8 mouse cellular contexts compared by ENCODE assay signal in genomic region chr19:45544152-45544924, GRCm38 (mm10). TPM values are rescaled to one million over a fixed set of nuclear protein-coding genes. Genes with fewer than 3 reads are reported as not detected.
DNase-seq lines count a peak whose midpoint lies in the region; ATAC-seq lines count a peak whose summit lies in the region.

No protein-coding gene starts in this region.

- no peaks in the 10 kb centered on the region for H3K9me3 ChIP-seq in kidney, embryonic 14.5 days (ENCODE audit: control insufficient read depth, low read length)

- no peak for DNase-seq in kidney, adult 11 months
- peak; percentile 45 for DNase-seq in ZHBTc4 (ENCODE audit: low read depth, low spot score)
- peak; percentile 27 for DNase-seq in liver
- peak; percentile 50 for DNase-seq in naive thymus-derived CD4-positive, alpha-beta T cell, adult 2 months (ENCODE audit: low read depth)
- DNase-seq in frontal cortex, postnatal 25 days (ENCODE audit: low spot score in 2 of 2): no peak
- DNase-seq in urinary bladder, postnatal 4 days (ENCODE audit: low spot score in 2 of 2): no peak

- H3K36me3 ChIP-seq in kidney, embryonic 14.5 days (ENCODE audit: control insufficient read depth, insufficient read depth, low read length): no peaks in the 10 kb centered on the region

- peak; percentile 25; the same call in 1 of the 2 replicates for ATAC-seq in kidney, embryonic 14.5 days (ENCODE audit: low FRiP score, low TSS enrichment)
- ATAC-seq in granulocyte monocyte progenitor cell, adult 5-6 weeks (replicated peaks; ENCODE audit: poor library complexity, severe bottlenecking): peak; percentile 71

- WGBS in kidney, embryonic 14.5 days: under 1% methylated on average over 22 of the region's 26 CpGs

- H3K4me3 ChIP-seq in kidney, embryonic 14.5 days (ENCODE audit: low read length): peak overlapping the region; percentile 33

- no peak overlapping the region for H3K9ac ChIP-seq in kidney, embryonic 14.5 days (ENCODE audit: low read depth, low read length)

- H3K4me1 ChIP-seq in kidney, embryonic 14.5 days (ENCODE audit: control insufficient read depth, insufficient read depth, low read length): peaks cover 15% of the 10 kb centered on the region; the same call in 1 of the 2 replicates

- H3K27me3 ChIP-seq in kidney, embryonic 14.5 days (ENCODE audit: control insufficient read depth, insufficient read depth, low read length): peaks cover 44% of the 10 kb centered on the region

- H3K27ac ChIP-seq in kidney, embryonic 14.5 days (ENCODE audit: low read depth, low read length): no peak overlapping the region

- peak overlapping the region; percentile 69 for H3K4me2 ChIP-seq in kidney, embryonic 14.5 days (replicated peaks; ENCODE audit: low read depth, low read length)

RNA-seq across cellular contexts. Expression of gene Poll, which starts 16.0 kb away (rescaled TPM):
- 13.9 and 20.6 TPM in 2 replicates for polyA plus RNA-seq in kidney, embryonic 14.5 days (2014; fragmentation: Nextera tagmentation; extraction: Ambion mirVana)
- 13.0 and 15.1 TPM in 2 replicates for total RNA-seq in granulocyte monocyte progenitor cell, adult 5-6 weeks (2014; fragmentation: Nextera tagmentation)
- 6.6 and 14.4 TPM in 2 replicates for total RNA-seq in granulocyte monocyte progenitor cell, adult 5-6 weeks (2017)

RNA-seq across cellular contexts. Expression of gene Gm17018, which starts 16.1 kb away (rescaled TPM):
- polyA plus RNA-seq in kidney, embryonic 14.5 days (2014; fragmentation: Nextera tagmentation; extraction: Ambion mirVana): 51.4 and 61.6 TPM in 2 replicates
- 27.1 and 50.2 TPM in 2 replicates for total RNA-seq in granulocyte monocyte progenitor cell, adult 5-6 weeks (2014; fragmentation: Nextera tagmentation)
- 31.8 and 42.4 TPM in 2 replicates for total RNA-seq in granulocyte monocyte progenitor cell, adult 5-6 weeks (2017)

Comparison
In these comparisons a context has a peak if more than half of its experiments do, and no peak if none do; other contexts are left out.
1. DNase-seq: peak in ZHBTc4 (single experiment), liver (single experiment) and naive thymus-derived CD4-positive, alpha-beta T cell, adult 2 months (single experiment); none in kidney, adult 11 months (single experiment), frontal cortex, postnatal 25 days (0 of 2) and urinary bladder, postnatal 4 days (0 of 2).